Mouse (Mus musculus) heart, embryonic 12.5 days (tissue): Measurements from ENCODE around the gene Tmem239. TPM values are rescaled to one million over a fixed set of nuclear protein-coding genes. Genes with fewer than 3 reads are reported as not detected.

ENCODE experiments used
- ATAC-seq: fragments of 200-750 bp; cut with Nextera tagmentation; 2 replicates; pipeline ENCODE4 v1.8.0; 2017; ENCODE audit warnings: moderate TSS enrichment, moderate library complexity; ENCODE audit not compliant: insufficient number of reproducible peaks, low FRiP score
- H3K27ac ChIP-seq: fragments of 300-500 bp; sonication (generic); 2 replicates; pipeline ENCODE4 v1.5.1; 2016; ENCODE audit warnings: mild to moderate bottlenecking, moderate library complexity; ENCODE audit not compliant: poor library complexity, severe bottlenecking
- H3K27me3 ChIP-seq: fragments of 300-500 bp; sonication (generic); replicated peaks from 2 replicates; pipeline ENCODE4 v1.6.1; 2016; ENCODE audit warnings: mild to moderate bottlenecking, moderate library complexity
- H3K36me3 ChIP-seq: fragments of 300-500 bp; sonication (generic); 2 replicates; pipeline ENCODE4 v1.6.1; 2016; ENCODE audit warnings: mild to moderate bottlenecking, moderate library complexity
- H3K4me1 ChIP-seq: fragments of 300-500 bp; sonication (generic); replicated peaks from 2 replicates; pipeline ENCODE4 v1.6.1; 2016; ENCODE audit warnings: mild to moderate bottlenecking
- H3K4me2 ChIP-seq: fragments of 300-500 bp; sonication (generic); 2 replicates; pipeline ENCODE4 v1.6.1; 2016; ENCODE audit warnings: mild to moderate bottlenecking, moderate library complexity
- H3K4me3 ChIP-seq: fragments of 300-500 bp; sonication (generic); 2 replicates; pipeline ENCODE4 v1.5.1; 2016; ENCODE audit warnings: mild to moderate bottlenecking
- H3K9ac ChIP-seq: fragments of 300-500 bp; sonication (generic); 2 replicates; pipeline ENCODE4 v1.6.1; 2016; ENCODE audit warnings: mild to moderate bottlenecking, moderate library complexity
- H3K9me3 ChIP-seq: fragments of 300-500 bp; sonication (generic); replicated peaks from 2 replicates; pipeline ENCODE4 v1.6.1; 2016; ENCODE audit warnings: mild to moderate bottlenecking, moderate library complexity
- WGBS: fragments of 180-500 bp; shearing (Covaris S2); methylation state at CpG from one replicate; pipeline ENCODE4 v1.1.7; 2016; 5-methylcytosine and 5-hydroxymethylcytosine counted together
- polyA plus RNA-seq: library from polyadenylated mRNA; unstranded; fragments of >200 nt; fragmentation: Nextera tagmentation; extraction: Ambion mirVana; gene quantifications from 2 replicates; pipeline ENCODE4 v1.2.1, GENCODE M21; 2016

The Tmem239 gene
- polyA plus RNA-seq, 1 experiment from 2014 or later = not detected

GRCm38 (mm10) chr2:130411558-130412495 lies 5.5 kb downstream of the Tmem239 start:
- Histone ChIP-seq H3K4me2 (no peak overlapping the region), H3K9me3 (no peaks in the 10 kb centered on the region), H3K4me1 (peaks cover 3% of the 10 kb centered on the region; the same call in 1 of the 2 replicates), H3K9ac (no peak overlapping the region), H3K27ac (no peak overlapping the region), H3K27me3 (0 out of 2 replicates have a peak, but pooled peaks cover under 1% of the 10 kb centered on the region), H3K36me3 (no peaks in the 10 kb centered on the region), H3K4me3 (no peak overlapping the region)
- no peak for ATAC-seq
- 34% methylated on average over 16 of the region's 16 CpGs for WGBS

GRCm38 (mm10) chr2:130412775-130413174 lies 6.5 kb downstream of the Tmem239 start:
- Histone ChIP-seq H3K4me2 (no peak overlapping the region), H3K9ac (no peak overlapping the region), H3K36me3 (no peaks in the 10 kb centered on the region), H3K4me3 (no peak overlapping the region), H3K4me1 (peaks cover 3% of the 10 kb centered on the region; the same call in 1 of the 2 replicates), H3K27ac (no peak overlapping the region), H3K27me3 (no peaks in the 10 kb centered on the region), H3K9me3 (no peaks in the 10 kb centered on the region)
- 74% methylated on average over 3 of the region's 3 CpGs for WGBS
- no peak for ATAC-seq

- ATAC-seq = no peak
- H3K4me3 ChIP-seq = no peak overlapping the region
- H3K4me2 ChIP-seq = no peak overlapping the region
- peaks cover 9% of the 10 kb centered on the region for H3K36me3 ChIP-seq
- WGBS = 72% methylated on average over 6 of the region's 6 CpGs
- no peaks in the 10 kb centered on the region for H3K9me3 ChIP-seq
- H3K9ac ChIP-seq = no peak overlapping the region
- no peaks in the 10 kb centered on the region for H3K27me3 ChIP-seq
- H3K27ac ChIP-seq = no peak overlapping the region
- H3K4me1 ChIP-seq = peaks cover 3% of the 10 kb centered on the region; the same call in 1 of the 2 replicates
Measured at GRCm38 (mm10) chr2:130414094-130414856, 8.0 kb downstream of the Tmem239 start.

GRCm38 (mm10) chr2:130421781-130422620 lies 15.7 kb downstream of the Tmem239 start:
- H3K27ac ChIP-seq = no peak overlapping the region
- no peaks in the 10 kb centered on the region for H3K9me3 ChIP-seq
- H3K4me3 ChIP-seq = no peak overlapping the region
- no peaks in the 10 kb centered on the region for H3K27me3 ChIP-seq
- no peak for ATAC-seq
- no peak overlapping the region for H3K4me2 ChIP-seq
- H3K4me1 ChIP-seq = peaks cover 13% of the 10 kb centered on the region
- 95% methylated on average over 26 of the region's 26 CpGs for WGBS
- peaks cover 26% of the 10 kb centered on the region for H3K36me3 ChIP-seq
- no peak overlapping the region for H3K9ac ChIP-seq

GRCm38 (mm10) chr2:130423397-130424125 lies 17.3 kb downstream of the Tmem239 start:
- Histone ChIP-seq H3K36me3 (peaks cover 24% of the 10 kb centered on the region), H3K4me3 (peak overlapping the region; percentile 80), H3K27ac (peak overlapping the region; percentile 79), H3K9me3 (no peaks in the 10 kb centered on the region), H3K4me1 (peaks cover 13% of the 10 kb centered on the region), H3K27me3 (no peaks in the 10 kb centered on the region), H3K9ac (peak overlapping the region; percentile 79), H3K4me2 (peak overlapping the region; percentile 78)
- 13% methylated on average over 49 of the region's 49 CpGs for WGBS
- ATAC-seq = peak; percentile 65

GRCm38 (mm10) chr2:130424126-130424853 lies 18.0 kb downstream of the Tmem239 start, which contains the start of the genes Vps16 and Pced1a:
Gene Vps16 (plus strand): TSS chr2:130424339.
Gene Pced1a (minus strand): TSS chr2:130424701.
- H3K9me3 ChIP-seq = no peaks in the 10 kb centered on the region
- under 1% methylated on average over 58 of the region's 58 CpGs for whole genome bisulfite sequencing
- peak; percentile 95 for ATAC-seq
- H3K4me3 ChIP-seq = peak within 1 kb of the TSS; percentile 80
- peaks cover 13% of the 10 kb centered on the region for H3K4me1 ChIP-seq
- H3K9ac ChIP-seq = peak within 1 kb of the TSS; percentile 79
- peaks cover 16% of the 10 kb centered on the region; the same call in 1 of the 2 replicates for H3K36me3 ChIP-seq
- no peaks in the 10 kb centered on the region for H3K27me3 ChIP-seq
- H3K27ac ChIP-seq = peak within 1 kb of the TSS; percentile 79
- peak within 1 kb of the TSS; percentile 78 for H3K4me2 ChIP-seq

- peak overlapping the region; percentile 78 for H3K4me2 ChIP-seq
- no peak for ATAC-seq
- H3K36me3 ChIP-seq = peaks cover 11% of the 10 kb centered on the region; the same call in 1 of the 2 replicates
- no peak overlapping the region; the same call in 1 of the 2 replicates for H3K27ac ChIP-seq
- H3K9me3 ChIP-seq = no peaks in the 10 kb centered on the region
- H3K4me1 ChIP-seq = peaks cover 19% of the 10 kb centered on the region
- no peaks in the 10 kb centered on the region for H3K27me3 ChIP-seq
- H3K4me3 ChIP-seq = peak overlapping the region; percentile 80
- peak overlapping the region; percentile 79 for H3K9ac ChIP-seq
- 29% methylated on average over 5 of the region's 5 CpGs for WGBS
Measured at GRCm38 (mm10) chr2:130425112-130425511, 18.8 kb downstream of the Tmem239 start.

GRCm38 (mm10) chr2:130429851-130430250 lies 23.6 kb downstream of the Tmem239 start:
- no peak for ATAC-seq
- Histone ChIP-seq H3K27ac (no peak overlapping the region), H3K27me3 (no peaks in the 10 kb centered on the region), H3K36me3 (peaks cover 11% of the 10 kb centered on the region), H3K9ac (no peak overlapping the region), H3K9me3 (no peaks in the 10 kb centered on the region), H3K4me1 (peaks cover 18% of the 10 kb centered on the region), H3K4me2 (no peak overlapping the region), H3K4me3 (no peak overlapping the region)
- WGBS = 50% methylated on average over 2 of the region's 2 CpGs

GRCm38 (mm10) chr2:130430484-130430883 lies 24.2 kb downstream of the Tmem239 start:
- WGBS = 70% methylated on average over 3 of the region's 3 CpGs
- Histone ChIP-seq H3K36me3 (peaks cover 11% of the 10 kb centered on the region), H3K27me3 (no peaks in the 10 kb centered on the region), H3K4me3 (no peak overlapping the region), H3K4me1 (peaks cover 13% of the 10 kb centered on the region), H3K4me2 (no peak overlapping the region), H3K27ac (no peak overlapping the region), H3K9ac (no peak overlapping the region), H3K9me3 (no peaks in the 10 kb centered on the region)
- ATAC-seq = no peak
